Mouse (Mus musculus): ENCODE measurements around the gene Zswim4. TPM values are rescaled to one million over a fixed set of nuclear protein-coding genes. Genes with fewer than 3 reads are reported as not detected.

Zswim4 gene
- polyA plus RNA-seq (2012), result 8.9 and 14.2 TPM in 2 replicates

- no peak for TF ChIP-seq GATA1 (IDR thresholded peaks at IDR 0.05; ENCODE audit: low read length)
These were observed at the start of gene Zswim4 for GRCm38 (mm10) chr8:84236998-84237473. TSS of gene Zswim4 (minus strand) at chr8:84237055.

GRCm38 (mm10) chr8:84284608-84285063, 47.8 kb upstream of the Zswim4 start:
- no peak for TF ChIP-seq GATA1 (IDR thresholded peaks at IDR 0.05; ENCODE audit: low read length)

- no peak for TF ChIP-seq GATA1 (IDR thresholded peaks at IDR 0.05; ENCODE audit: low read length)
These were observed 43.9 kb upstream of the Zswim4 start for GRCm38 (mm10) chr8:84280777-84281176.

- no peak for TF ChIP-seq GATA1 (IDR thresholded peaks at IDR 0.05; ENCODE audit: low read length)
These were observed 39.6 kb upstream of the Zswim4 start for GRCm38 (mm10) chr8:84276447-84276846.

- no peak for TF ChIP-seq GATA1 (IDR thresholded peaks at IDR 0.05; ENCODE audit: low read length)
These were observed 37.1 kb upstream of the Zswim4 start for GRCm38 (mm10) chr8:84273968-84274367.

GRCm38 (mm10) chr8:84272302-84272701, 35.4 kb upstream of the Zswim4 start:
- no peak for TF ChIP-seq GATA1 (IDR thresholded peaks at IDR 0.05; ENCODE audit: low read length)

- no peak for TF ChIP-seq GATA1 (IDR thresholded peaks at IDR 0.05; ENCODE audit: low read length)
These were observed 33.3 kb upstream of the Zswim4 start, which contains the start of gene Ccdc130 for GRCm38 (mm10) chr8:84269950-84270773. TSS of gene Ccdc130 (minus strand) at chr8:84270380.

GRCm38 (mm10) chr8:84261098-84261497, 24.2 kb upstream of the Zswim4 start:
- no peak for TF ChIP-seq GATA1 (IDR thresholded peaks at IDR 0.05; ENCODE audit: low read length)

- no peak for TF ChIP-seq GATA1 (IDR thresholded peaks at IDR 0.05; ENCODE audit: low read length)
These were observed 20.2 kb upstream of the Zswim4 start, which contains the start of gene Mri1 for GRCm38 (mm10) chr8:84256822-84257610. TSS of gene Mri1 (minus strand) at chr8:84257326.

- no peak for TF ChIP-seq GATA1 (IDR thresholded peaks at IDR 0.05; ENCODE audit: low read length)
These were observed 19.6 kb upstream of the Zswim4 start for GRCm38 (mm10) chr8:84256458-84256821.

GRCm38 (mm10) chr8:84255858-84256257, 19.0 kb upstream of the Zswim4 start:
- no peak for TF ChIP-seq GATA1 (IDR thresholded peaks at IDR 0.05; ENCODE audit: low read length)

GRCm38 (mm10) chr8:84249257-84250170, 12.7 kb upstream of the Zswim4 start, which contains the start of gene D8Ertd738e:
TSS of gene D8Ertd738e (minus strand) at chr8:84249719.
- no peak for TF ChIP-seq GATA1 (IDR thresholded peaks at IDR 0.05; ENCODE audit: low read length)

GRCm38 (mm10) chr8:84241821-84242220, 5.0 kb upstream of the Zswim4 start:
- no peak for TF ChIP-seq GATA1 (IDR thresholded peaks at IDR 0.05; ENCODE audit: low read length)

- TF ChIP-seq GATA1 (IDR thresholded peaks at IDR 0.05; ENCODE audit: low read length), result no peak
These were observed 4.3 kb upstream of the Zswim4 start for GRCm38 (mm10) chr8:84241167-84241566.
